Mouse (Mus musculus) urinary bladder, postnatal 10 days (tissue): Measurements from ENCODE around the gene Mlec.

Experiments used
- DNase-seq: peaks from one replicate; pipeline ENCODE4 v3.0.0; 2022; ENCODE audit warnings: low spot score

The Mlec gene

GRCm38 (mm10) chr5:115158040-115158983 is at the start of gene Mlec:
TSS of gene Mlec (minus strand) at chr5:115158179.
- DNase-seq = peak; percentile 92

GRCm38 (mm10) chr5:115207244-115207643 is 49.3 kb upstream of the Mlec start:
- DNase-seq = no peak

- no peak for DNase-seq
Observed at GRCm38 (mm10) chr5:115204562-115205311, 46.8 kb upstream of the Mlec start.

GRCm38 (mm10) chr5:115203735-115204561 is 46.0 kb upstream of the Mlec start:
- no peak for DNase-seq

DNA sequence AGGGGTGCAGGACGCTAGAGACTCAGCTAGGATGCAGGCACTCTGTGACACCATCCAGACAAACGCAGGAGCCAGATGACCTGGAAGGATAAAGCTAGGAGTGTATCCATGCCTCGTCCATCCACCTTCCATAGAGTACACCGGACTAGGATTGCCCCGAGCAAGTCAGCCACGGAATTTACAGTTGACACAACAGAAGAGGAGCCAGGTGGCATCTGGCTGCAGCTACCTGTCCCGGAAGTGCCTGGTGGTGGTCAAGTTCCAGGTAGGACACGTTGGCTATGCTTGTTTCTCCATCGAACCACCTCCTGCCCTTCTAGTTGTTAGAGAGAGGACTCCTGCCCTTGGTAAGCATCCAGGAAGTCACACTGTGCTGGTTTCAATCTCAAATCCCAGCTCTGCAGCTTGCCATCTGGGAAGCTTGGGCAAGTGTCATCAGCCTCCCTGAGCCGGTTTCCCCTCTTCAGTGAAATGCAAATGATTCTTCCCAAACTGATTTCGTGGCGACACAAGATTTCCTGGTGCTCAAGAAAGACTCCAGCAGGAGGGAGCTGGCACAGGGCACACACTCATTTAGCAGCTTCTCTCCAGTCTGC is 36.7 kb upstream of the Mlec start:
- DNase-seq = no peak

- DNase-seq = no peak
Observed at GRCm38 (mm10) chr5:115193669-115194625, 36.0 kb upstream of the Mlec start, which contains the start of gene Cabp1. TSS of gene Cabp1 (minus strand) at chr5:115194381.

GRCm38 (mm10) chr5:115193226-115193625 is 35.2 kb upstream of the Mlec start:
- no peak for DNase-seq

GRCm38 (mm10) chr5:115192828-115193195 is 34.8 kb upstream of the Mlec start:
- DNase-seq = no peak

DNA sequence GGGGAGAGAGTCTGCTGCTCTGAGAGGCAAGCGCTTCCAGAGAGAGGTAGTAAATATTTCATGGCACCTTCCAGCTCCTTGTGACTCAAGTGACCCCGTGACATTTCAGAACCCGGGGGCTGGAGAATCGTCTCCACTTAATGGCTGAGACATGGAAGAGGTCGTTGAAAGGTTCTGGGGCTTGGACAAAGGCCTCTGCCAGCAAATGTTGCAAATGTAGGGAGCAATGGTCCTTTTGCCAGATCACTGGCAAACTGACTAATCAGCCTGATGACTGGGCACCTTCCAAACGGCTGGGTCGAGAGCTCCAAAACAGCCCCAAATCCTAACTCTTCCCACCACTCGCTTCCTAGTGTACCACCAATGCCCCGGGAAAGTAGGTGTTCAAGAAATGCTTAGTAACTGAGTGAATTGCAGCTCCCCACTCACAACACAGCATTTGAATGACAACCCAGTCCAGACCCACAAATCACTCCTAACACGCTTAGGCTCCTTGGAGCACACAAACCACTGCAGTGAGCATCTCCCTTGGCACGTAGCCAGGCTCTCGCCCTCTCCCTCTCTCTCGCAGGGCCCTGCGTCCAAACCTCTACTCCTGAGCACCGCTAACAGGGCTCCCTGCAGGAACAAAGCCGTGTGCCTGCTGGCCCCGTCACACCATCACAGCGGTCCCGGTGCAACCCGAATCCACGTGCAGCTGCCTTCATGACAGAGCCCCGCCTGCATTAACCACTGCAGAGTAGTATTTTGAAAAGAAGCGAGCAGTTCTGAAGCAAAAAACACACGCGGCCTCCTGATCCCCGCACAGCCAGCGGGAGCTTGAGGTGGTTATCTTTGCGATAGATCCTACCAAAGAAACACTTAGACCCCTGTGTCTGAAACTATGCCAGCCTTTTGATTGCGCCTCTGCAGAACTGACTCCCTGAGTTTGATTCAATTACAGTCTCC is 34.2 kb upstream of the Mlec start:
- DNase-seq = no peak

DNA sequence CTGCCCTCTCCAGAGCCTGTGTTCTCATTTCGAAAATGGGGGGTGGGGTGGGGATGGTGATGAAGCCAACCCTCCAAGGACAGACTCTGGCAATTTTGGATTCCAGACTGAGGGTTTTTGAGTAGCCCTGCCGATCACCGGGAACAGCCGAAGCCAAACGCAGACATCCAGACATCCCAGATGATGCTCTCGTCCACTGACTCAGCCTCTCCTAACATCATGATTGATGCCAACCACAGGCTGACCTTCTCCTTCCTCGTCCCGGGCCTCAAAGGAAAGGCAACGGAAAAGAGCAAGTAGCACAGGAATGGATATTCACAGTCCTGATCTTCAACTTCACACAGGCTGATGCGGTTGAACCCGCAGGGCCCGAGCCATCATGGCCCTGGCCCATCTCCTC is 32.1 kb upstream of the Mlec start:
- DNase-seq = no peak

- DNase-seq = no peak
Observed at GRCm38 (mm10) chr5:115188824-115189223, 30.8 kb upstream of the Mlec start.

GRCm38 (mm10) chr5:115187188-115188131 is 29.5 kb upstream of the Mlec start:
- DNase-seq = peak; percentile 79

- DNase-seq = no peak
Observed at GRCm38 (mm10) chr5:115186371-115187073, 28.5 kb upstream of the Mlec start.

DNA sequence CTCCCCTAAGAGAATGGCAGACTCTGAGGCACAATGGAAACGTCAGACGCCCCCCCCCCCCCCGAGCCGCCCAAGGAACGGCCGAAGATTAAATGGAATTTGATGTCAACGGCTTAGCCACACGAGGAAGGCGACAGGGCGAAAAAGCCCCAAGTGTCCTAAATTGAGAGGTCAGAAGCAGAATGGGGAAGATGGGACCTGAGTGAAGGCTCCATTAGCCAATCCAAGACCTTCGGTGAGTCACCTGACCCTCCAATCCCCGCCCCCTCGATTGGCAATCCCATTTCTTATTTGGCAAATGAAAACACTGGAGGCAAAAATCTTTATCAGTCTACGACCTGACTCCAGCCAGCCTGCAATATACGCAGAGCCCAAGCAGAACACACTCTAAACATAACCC is 26.7 kb upstream of the Mlec start:
- DNase-seq = no peak

- DNase-seq = no peak
Observed at GRCm38 (mm10) chr5:115183482-115183881, 25.5 kb upstream of the Mlec start.

DNA sequence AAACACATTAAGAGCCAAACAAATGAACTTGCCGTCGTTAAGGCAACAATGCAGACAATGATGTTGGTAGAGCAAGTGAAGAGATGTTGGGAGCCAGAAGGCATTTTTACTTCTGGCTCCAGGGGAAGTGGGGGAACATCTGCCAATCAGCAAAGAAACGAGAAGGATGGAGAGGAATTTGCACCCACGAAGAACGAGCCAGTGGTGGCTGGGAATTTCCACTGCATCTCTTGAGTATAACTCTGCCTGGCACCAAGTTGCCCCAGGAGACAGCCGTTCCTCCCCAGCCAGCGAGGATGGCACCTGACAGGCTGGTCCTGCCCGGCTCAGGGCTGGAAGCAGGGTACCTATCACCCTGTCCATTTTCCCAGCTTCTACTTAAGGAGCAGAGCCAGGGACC is 24.9 kb upstream of the Mlec start:
- DNase-seq = no peak

DNA sequence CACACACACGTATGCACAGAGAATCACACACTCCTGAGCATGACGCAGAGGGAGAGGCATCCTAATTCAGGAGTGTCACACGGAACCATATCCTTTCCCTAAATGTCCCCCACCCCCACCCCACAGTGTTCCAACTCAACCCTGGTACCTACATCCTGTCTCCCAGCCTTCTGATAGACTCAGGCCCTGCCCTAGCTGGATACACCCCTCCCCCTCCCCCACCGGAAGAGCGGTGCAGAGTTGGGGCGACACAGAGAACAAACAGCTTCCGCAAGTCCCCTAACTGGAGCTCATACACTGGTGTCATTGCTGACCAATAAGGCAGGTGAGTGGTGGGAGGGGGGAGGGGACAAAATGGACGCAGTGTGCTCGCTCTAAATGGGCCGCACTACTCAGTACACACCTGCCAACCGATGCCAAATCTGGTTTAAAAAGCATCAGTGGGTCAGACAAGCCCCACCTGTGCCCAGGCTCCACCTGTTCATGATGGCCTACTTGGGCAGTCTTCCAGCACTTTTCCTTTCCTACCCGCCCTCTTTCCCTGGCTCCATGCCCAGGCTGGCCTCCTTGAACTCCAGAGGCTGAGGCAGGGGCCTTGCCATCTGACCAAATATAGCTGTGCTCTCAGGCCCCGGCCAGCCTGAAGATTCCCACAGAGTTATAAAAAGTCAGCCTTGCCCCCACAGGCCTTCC is 23.4 kb upstream of the Mlec start:
- no peak for DNase-seq
